Mouse (Mus musculus) inflammation-experienced regulatory T-cells, adult 6 months (primary cell): ENCODE data around the gene Wdr17. TPM values are rescaled to one million over a fixed set of nuclear protein-coding genes. Genes with fewer than 3 reads are reported as not detected.
A peak's percentile ranks its signal among the peaks of the same experiment; 100 is the strongest.
"Not testable (repeated sequence)": the region's sequence is repeated elsewhere in the genome, so short reads cannot be mapped to it uniquely, and the experiment has no call there.

Source experiments
- ATAC-seq: one replicate; pipeline ENCODE4 v1.8.0; 2017
- polyA plus RNA-seq, 3 experiments: library from polyadenylated mRNA; unstranded; fragments of 100-300 nt; shearing (Covaris generic); gene quantifications; one replicate each; pipeline ENCODE4 v1.2.1; 2017

Gene Wdr17
- polyA plus RNA-seq, 3 experiments from 2014 or later, result not detected

DNA sequence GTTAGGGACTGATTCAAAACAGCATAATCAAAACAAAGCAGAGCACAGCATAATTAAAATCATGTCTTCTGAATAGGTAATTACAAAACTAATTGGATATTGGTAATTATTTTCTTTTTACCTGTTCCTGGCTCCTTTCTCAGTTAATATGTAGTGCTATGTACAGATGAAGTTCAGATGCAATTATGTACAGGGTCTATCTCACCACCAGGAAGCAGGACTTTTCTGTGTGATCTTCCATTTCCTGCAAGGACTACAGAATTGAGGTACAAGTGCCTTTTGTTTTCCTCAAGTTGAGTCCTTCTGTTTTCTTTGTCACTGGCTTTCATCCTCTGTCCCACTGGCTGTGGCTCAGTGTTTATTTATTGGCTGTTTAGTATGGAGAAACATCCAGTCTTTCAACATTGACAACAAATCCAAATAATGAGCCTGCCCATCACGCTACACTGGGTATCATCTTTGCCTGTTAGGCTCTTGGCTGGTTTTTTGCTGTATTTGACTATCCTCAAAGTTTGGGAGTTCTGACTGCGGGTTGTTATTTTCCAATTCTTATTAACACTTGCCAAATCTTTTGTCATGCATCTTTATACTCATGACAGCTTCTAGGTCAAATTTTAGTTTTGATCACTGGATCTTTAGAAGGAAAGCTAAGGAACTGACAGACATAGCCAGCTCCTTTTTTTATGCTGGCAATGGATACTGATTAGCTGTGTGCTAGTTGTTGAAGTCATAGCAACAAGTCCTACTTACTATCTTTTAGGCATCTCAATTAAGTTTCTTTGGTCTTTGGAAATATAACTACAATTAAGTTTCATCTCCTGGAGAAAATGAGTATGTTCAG is 94.9 kb downstream of the Wdr17 start:
- no peak for ATAC-seq

DNA sequence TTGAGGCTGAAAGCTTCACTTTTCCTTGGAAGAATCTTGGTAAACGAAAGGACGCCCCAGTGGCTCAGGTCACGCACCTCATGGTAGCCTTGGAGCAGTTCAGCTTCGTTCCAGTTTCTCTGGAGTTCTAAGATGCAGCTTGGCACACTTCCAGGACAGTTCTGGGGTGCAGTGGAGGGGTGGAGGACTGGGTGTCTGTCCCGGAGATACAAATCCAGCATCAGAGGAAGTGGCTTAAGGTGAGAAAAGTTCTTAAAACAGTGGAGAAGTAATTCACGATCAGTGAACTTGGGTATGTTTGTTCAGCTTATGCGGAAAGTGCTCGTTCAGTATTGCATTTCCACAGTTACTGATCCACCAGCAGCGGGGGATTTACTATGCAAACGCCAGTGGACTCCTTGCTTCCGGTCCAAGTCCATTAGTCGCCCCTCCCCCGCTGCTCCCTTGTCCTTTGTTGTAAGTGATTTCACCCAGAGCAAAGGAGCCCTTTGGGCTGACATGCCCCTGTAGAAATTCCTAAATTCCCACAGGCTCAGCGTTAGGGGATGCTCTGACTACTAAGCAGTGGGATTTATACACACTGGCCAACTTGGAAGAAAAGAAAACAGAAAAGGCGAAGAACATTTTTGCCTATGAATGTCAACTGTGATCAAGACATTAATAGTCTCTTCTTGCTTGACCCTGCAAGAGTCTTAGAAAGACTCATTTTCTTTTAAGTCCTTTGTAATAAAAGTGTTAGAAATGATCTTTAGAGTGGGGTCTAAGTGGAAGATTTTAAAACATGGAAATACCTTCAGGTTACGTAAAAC is 106.6 kb downstream of the Wdr17 start:
- no peak for ATAC-seq

DNA sequence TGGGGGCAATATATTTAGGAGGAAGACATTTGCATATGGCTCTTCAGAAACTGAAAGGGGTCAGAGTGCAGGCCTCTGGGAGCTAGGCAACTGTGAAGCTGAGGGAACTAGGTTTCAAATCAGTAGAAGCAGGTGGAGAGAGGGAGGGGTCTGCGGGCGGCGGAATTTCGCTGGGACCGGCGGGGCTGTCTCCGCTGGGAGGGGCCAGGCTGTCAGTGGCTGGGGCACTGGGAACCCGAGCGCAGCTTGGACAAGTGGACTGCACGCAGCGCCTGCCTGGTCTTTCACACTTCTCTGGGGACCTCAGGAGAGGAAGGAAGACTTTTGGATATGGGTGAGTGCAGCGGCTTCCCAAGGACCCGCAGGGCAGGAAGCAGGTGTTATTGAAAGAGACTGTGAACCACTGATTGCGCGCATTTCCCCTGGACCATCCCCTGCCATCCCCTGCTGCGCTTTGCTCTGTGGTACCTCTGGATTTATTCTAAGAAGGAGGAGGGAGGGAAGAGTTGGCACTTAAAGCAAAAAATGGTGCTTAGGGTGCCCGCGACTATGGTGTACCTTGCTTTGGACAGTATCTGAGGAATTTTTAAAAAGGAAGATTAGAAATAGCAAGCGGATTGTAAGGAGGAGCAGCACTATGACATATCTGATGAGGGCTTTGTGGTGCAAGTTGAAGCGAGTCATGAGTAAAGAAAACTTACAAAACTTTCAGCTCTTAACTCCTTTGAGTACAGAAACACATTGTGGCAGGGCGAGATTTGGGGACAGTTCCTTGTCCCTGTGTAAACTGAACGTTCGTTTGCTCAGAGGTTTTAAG is 107.5 kb downstream of the Wdr17 start:
- no peak for ATAC-seq

DNA sequence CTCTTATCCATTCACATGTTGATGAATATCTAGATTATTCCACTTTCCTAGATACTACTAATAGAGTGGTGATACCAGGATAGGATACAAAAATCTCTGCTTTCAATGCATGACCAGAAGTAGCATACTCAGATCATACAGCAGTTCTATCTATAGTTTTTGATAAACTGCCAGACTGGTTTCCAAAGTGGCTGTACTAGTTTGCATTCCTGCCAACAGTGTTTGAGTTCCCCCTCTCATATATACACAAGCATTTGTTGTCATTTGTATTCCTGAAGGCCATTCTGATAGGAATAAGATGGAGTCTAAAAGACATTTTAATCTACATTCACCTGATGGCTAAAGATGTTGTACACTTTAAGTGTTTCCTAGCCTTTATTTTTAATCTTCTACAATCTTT is 110.0 kb downstream of the Wdr17 start:
- ATAC-seq, result peak; percentile 69

DNA sequence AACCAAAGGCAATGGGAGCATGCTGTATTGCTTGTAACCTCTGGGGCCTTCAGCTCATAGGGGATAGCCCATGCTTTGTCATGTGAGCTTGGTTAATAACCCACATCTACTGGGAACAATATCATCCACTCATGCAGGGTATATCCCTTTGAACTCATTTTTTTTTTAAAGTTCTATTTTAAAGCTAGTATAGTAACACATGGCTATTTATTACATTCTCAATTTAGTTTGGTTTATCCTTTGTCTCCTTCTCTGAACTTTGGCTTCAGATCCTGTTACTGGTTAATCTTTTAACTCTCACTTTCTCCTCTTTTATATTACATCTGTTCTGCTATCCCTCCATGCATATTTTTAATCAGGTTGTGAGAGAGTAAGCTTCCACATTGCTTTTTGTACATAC is 110.7 kb downstream of the Wdr17 start:
- no peak for ATAC-seq

DNA sequence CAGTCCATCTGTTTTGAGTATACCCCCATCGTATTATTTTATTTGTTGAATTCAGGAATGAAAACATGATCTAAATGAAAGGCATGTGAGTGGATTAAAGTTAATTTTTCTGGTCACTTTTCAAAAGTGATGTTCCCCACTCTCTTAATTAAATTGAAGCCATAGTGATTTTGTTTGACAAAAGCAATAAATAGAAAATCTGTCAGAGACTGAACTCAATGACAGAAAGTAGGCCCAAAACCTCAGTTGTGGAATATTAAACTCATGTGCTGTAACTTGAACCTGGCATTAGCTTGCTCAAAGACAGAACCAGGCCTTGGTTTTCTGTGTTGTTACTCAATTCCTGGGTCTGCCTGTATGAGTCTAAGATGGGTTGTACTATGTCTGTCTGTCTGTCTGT is 129.3 kb downstream of the Wdr17 start:
- no peak for ATAC-seq

DNA sequence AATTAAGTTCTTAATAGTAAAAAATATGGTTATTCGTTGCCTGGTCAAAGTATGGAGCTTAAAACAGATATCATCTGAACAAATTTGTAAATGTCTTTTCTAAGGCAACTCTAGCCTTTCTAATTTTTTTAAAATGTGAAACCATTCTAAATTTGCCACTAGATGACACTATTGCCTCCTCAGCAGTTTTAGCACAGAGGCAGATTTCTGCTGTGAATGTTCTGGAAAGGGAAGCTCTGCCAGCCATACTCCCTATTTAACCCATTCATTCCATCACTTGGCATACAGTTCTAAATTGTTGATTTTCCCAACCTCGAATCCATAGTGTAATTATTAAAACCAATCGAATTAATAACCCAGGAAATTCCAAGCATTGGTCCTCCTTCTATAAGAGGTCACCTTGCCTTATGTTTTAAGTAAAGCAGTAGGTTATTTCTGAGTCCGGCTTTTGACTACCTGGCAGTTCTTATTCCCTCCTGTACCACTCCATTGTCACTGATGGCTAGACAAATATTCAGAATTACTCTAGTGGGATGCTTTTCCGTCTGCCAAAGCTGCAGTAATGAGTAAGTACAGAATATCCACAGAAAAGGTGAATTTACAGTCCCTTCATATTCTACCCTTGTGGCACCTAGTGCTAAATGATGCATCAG is 150.2 kb downstream of the Wdr17 start:
- no peak for ATAC-seq

DNA sequence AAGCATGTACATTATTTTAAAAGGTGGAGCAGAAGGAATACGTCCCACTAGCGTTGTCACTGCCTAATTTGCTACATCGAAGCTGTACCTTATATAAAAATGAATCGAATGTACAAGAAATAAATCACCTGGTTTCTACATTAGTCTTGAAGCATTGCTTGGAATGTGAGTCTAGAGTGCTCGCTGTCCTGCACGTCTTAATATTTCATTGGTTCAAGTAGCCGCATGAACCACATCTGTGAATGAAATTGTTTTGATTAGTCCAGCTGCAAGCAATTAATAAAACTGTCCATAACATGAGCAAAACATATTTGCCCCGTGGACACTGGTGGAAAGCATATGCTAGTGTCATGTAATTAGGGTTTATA is 162.3 kb downstream of the Wdr17 start:
- no peak for ATAC-seq

DNA sequence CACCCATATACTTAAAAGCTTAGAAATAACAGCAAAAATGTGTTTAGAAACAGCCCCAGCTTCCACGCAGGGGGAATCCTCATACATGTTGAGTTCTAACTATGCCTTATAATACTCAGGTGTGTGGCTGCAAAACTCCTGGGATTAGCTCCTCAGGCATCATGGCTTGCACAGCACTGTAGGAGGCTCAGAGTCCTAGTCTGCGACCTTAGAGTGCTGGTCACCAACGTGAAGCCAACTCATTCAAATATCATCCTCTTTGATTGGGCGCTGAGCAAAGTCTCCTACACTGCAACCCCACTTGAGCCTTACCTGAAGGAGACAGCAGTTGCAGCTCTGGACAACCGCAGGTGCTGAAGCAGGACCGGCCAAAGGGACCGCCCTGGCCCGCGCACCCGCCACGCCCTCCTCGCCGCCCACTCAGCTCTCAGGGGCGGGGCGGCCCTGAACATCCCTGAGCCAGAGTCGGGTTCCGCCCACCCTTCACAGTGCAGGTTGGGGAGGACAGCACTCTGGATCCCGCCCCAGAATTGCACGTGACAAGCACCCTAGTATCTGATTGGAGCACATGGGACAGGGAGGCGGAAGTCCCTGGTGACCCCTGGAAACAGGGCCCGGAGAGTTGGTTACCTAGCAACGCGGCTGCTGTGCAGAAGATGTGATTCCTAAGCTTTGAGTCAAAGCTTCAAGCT is 162.9 kb downstream of the Wdr17 start:
- ATAC-seq, result peak; percentile 69

DNA sequence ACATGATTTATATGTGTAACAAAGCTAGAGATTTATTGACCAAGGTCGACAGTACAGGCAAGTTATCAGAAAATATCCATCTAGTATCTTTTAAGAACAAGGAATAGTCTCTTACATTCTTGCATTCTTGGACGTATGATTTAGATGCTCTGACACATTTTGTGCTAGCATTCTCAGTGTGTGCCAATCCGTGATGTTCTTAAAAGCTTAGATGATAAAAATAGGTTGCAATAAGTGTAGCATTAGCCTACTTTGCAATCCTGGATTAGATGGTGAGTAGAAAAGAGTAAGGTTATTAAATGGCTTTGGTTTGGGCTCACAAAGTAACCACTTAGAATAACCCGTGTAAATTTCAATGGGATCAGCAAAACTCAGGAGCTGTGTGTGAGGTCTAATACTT is 168.5 kb downstream of the Wdr17 start:
- ATAC-seq, result no peak

DNA sequence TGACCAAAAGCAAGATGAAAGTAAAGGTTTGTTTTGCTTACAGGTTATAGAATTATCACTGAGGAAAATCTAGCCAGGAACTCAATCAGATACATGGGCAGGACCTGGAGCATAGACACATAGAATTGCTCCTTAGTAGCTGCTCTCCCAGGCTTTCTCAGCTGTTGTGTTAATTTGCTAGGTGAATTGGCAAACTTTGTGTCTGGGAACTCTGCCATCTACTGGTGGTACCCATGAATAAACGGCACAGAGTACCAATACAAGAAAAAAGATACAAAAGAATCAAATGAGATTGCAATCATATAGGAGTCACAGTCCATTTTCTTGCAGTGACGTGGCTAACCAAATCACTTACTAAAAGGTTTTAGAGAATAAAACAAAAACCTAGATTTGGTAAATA is 181.2 kb downstream of the Wdr17 start:
- peak; percentile 43 for ATAC-seq

DNA sequence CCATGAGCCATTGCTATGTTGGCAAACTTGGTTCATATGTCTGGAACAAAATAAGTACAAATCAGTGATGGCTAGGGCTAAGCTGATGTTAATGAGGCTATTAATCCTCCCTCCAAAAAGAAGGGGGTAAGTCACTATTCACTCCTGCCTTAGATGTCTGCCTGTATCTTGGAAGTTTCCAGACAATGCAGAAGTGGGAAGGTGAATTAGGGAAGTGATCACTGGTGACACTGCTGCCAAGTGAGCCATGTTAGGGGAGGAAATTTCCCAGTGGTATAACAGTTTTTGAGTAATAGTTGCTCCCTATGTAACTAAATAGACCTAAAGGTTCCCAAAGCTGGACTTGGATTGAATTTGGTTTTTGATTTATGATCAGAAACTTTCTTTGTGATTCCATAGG is 215.2 kb downstream of the Wdr17 start:
- no peak for ATAC-seq

DNA sequence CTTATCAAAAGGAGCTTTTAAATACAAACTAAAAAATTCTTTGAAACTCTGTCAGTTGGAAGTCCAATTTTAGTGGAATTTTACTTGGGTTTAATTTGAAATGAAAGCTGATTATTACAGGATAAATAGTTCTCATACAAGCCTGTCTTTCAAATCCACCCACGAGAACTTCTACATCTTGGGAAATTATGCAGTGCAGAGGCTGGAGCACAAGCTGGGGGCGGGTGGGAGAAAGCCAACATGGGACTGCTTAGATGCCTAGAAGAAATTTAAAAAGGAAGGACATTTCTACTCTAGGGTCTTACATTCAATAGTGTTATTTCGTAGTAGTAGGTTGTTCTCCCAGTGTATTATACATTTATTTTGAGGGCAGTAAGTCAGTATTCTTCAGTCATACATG is 219.2 kb downstream of the Wdr17 start:
- no peak for ATAC-seq

DNA sequence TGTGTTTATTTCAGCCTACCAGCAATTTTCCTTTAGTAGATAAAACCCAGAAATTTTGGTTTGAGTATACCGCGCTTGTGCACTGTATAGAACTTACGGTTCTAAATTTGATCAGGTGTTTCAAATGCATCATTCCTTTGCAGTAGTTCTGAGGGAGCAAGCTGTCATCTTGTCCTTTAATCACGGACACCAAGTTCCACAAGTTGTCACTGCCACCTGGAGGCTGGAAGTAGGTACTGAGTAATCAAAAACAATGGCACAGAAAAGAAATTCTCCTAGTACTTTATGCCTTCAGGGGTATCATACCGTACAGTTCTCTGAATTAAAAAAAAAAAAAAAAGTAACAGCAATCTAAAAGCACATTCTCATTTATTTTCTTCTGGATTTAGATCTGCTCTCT is 226.3 kb downstream of the Wdr17 start:
- peak; percentile 61 for ATAC-seq

DNA sequence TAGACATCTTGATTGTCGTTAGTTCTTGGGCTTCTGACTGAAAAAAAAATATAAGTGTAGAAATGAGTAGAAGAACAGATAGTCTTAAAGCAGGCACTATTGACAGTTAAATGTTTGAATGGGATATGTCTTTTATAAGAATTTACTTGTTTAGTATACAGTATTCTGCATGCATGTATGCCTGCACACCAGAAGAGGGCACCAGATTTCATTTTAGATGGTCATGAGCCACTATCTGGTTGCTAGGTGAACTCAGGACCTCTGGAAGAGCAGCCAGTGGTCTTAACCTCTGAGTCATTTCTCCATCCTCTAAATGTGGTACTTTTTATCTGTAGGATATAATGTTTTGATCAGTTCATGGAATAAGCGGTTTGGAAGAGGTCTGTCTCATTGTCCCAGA is 227.3 kb downstream of the Wdr17 start:
- ATAC-seq, result no peak

DNA sequence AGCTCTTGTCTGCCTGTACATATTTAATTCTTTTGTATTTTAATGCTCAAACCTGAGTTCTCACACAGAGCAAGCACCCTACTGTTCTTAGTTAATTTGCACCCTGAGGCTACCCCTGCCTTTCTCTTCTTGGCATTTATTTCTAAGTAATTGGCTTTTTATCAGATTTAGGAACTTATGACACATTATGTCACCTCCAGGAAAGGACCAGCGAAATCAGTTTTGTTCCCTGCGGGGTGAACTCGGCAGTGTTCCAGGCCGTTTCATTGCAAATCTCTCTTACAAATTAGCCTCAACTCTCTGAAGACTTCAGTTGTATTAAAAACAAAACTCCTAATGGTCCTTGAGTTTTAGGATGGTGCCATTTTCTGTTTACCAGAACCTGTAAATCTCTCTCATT is 248.3 kb downstream of the Wdr17 start:
- no peak for ATAC-seq

DNA sequence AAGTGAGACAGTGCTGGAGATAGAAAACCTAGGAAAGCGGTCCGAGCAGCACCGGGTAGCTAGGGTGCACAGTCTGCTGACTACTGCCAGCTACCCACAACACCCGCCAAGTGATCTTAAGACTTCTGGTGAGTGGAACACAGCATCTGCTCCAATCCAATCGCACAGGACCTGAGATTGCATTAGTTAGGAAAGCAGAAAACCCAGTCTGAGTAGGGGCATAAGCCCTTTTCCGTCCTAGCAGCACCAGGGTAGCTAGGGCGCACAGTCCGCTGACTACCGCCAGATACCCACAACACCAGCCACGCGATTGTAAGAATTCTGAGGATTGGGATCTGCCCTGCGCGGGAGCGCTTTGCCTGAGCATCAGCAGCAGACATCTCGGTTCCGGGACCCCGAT is 270.3 kb downstream of the Wdr17 start:
- ATAC-seq, result not testable (repeated sequence)

DNA sequence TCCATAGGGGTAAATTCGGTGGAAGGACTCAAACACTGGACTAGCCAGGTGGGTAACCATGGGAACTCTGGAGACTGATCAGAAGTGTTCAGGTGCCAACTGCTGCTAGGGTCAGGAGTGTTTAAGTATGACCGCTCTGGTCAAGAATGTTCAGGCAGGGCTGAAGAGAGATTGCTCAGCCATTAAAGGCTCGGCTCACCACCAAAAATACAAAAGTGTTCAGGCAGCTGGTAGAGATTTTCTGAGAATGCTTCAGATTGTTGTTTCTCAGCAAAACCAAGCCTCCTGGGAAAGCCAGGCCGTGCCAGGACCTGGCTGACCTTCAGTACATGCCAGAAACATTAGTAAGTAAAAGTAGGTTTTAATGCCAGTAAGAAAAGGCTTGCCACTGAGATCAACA is 276.7 kb downstream of the Wdr17 start:
- no peak for ATAC-seq

DNA sequence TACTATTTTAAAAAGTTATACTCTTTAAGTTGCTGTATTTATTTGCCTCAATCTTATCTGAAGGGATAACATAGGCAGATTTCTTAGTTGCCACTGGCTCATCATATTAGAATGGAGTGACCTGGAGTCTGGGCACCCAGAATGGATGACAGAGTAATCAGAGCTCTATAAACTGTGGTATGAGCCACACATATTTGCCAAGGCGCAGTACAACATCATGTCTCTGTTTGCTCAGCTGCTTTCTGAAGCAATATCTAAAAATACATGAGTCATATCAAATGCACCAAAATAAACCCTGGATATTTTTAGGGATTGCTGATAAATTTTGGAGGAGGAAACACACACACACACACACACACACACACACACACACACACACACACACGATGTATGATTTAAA is 277.6 kb downstream of the Wdr17 start:
- no peak for ATAC-seq

DNA sequence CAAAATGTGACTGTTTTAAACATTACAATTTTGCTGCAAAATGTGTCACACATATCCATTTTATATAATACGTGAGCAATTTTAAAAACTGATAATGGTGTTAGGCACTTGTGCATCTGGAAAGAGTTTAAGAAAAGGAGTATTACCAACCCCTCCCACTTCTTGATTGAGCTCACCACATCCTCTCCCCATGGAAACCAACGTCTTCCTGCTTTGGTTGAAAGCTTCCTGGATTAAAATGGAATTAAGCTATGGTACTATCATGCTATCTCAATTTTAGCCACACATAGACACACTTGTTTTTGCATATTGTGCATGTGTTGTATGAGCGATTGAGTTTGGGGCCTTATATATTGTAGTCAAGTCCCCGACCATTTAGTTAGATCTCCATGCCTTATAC is 283.5 kb downstream of the Wdr17 start:
- ATAC-seq, result no peak

DNA sequence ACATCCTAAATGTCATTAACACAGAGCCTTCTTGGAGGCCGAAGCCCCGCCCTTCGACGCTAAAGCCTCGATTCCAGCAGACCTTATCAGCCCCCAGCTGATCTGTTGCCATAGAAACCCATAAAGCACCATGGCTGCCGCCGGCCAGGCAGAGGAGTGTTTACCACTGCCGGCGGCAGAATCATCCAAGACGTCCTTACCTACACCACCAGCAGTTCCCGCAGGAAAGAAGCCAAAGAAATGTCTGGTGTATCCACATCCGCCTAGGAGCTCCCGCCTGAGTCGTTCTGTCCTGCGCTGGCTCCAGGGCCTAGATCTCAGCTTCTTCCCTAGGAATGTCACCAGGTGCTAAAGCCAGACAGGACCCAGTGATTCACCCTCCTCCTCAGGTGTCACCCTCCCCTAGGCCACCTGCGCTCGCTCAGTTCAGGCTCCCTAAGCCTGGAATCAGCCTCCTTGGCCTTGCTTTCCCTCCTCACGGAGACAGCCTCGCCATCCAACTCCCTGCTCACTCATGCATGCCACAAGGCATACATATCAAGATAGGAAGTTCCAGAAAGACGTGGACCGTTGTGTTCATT is 286.2 kb downstream of the Wdr17 start, which contains the start of gene Spata4:
Gene Spata4 (plus strand): TSS at position 111 of the 581 bp plus-strand sequence.
- ATAC-seq, result no peak

DNA sequence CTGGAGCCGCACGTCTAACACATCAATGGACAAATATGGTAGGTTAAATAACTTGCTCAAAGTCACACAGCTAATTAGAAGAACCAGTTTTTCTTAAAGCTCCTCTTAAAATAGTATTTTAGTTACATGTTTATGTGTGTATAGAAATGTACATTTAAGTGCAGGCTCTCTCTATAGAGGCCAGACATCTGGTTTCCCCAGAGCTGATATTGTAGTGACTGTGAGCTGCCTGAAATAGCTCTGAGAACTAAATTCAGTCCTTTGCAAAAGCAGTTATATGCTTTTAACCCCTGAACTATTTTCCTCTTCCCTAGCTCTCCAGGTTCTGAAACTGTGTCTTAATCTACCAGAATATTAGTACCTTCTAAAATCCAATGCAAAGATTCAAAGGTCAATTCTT is 289.6 kb downstream of the Wdr17 start:
- ATAC-seq, result no peak
